Mouse (Mus musculus) CH12.LX (cell line): ENCODE measurements around the gene Aff3.

Source experiments
- BHLHE40 ChIP-seq: IDR thresholded peaks from 2 replicates; pipeline ENCODE4 v1.6.1; 2011; ENCODE audit warnings: mild to moderate bottlenecking, low read depth, low read length, improper control_type of control experiment
- CTCF ChIP-seq, 2 experiments: IDR thresholded peaks in 1 of 2; conservative IDR thresholded peaks in 1 of 2; 2 replicates each; pipeline ENCODE4 v1.5.1; 2011 to 2012; ENCODE audit warnings: low read depth in 2 of 2, low read length in 2 of 2, improper control_type of control experiment in 1 of 2, inconsistent platforms in 1 of 2, mild to moderate bottlenecking in 1 of 2, moderate library complexity in 1 of 2
- ELF1 ChIP-seq: IDR thresholded peaks from 2 replicates; pipeline ENCODE4 v1.6.1; 2014; ENCODE audit warnings: low read depth, mild to moderate bottlenecking, inconsistent platforms, low read length, improper control_type of control experiment
- EP300 ChIP-seq: IDR thresholded peaks from 2 replicates; pipeline ENCODE4 v1.6.1; 2011; ENCODE audit warnings: low read length, improper control_type of control experiment
- KAT2A ChIP-seq: IDR thresholded peaks from 2 replicates; pipeline ENCODE4 v1.6.1; 2012; ENCODE audit warnings: low read length, improper control_type of control experiment, inconsistent platforms; ENCODE audit not compliant: insufficient replicate concordance
- MAFK ChIP-seq: IDR thresholded peaks from 2 replicates; pipeline ENCODE4 v1.6.1; 2011; ENCODE audit warnings: low read length, improper control_type of control experiment; ENCODE audit not compliant: insufficient replicate concordance
- MAX ChIP-seq: IDR thresholded peaks from 2 replicates; pipeline ENCODE4 v1.6.1; 2011; ENCODE audit warnings: low read length, improper control_type of control experiment
- MXI1 ChIP-seq: IDR thresholded peaks from 2 replicates; pipeline ENCODE4 v1.6.1; 2011; ENCODE audit warnings: mild to moderate bottlenecking, low read depth, low read length, improper control_type of control experiment
- PAX5 ChIP-seq: IDR thresholded peaks from 2 replicates; pipeline ENCODE4 v1.6.1; 2012; ENCODE audit warnings: low read length, inconsistent platforms, mixed read lengths
- POLR2A ChIP-seq: IDR thresholded peaks from 2 replicates; pipeline ENCODE4 v1.6.1; 2011; ENCODE audit warnings: low read depth, mild to moderate bottlenecking, improper control_type of control experiment, low read length
- SIN3A ChIP-seq: IDR thresholded peaks from 2 replicates; pipeline ENCODE4 v1.6.1; 2012; ENCODE audit warnings: low read length, improper control_type of control experiment, inconsistent platforms
- SMC3 ChIP-seq: IDR thresholded peaks from 2 replicates; pipeline ENCODE4 v1.6.1; 2011; ENCODE audit warnings: low read depth, low read length, improper control_type of control experiment
- ZNF384 ChIP-seq: IDR thresholded peaks from 2 replicates; pipeline ENCODE4 v1.6.1; 2012; ENCODE audit warnings: low read depth, low read length, improper control_type of control experiment, inconsistent platforms

DNA sequence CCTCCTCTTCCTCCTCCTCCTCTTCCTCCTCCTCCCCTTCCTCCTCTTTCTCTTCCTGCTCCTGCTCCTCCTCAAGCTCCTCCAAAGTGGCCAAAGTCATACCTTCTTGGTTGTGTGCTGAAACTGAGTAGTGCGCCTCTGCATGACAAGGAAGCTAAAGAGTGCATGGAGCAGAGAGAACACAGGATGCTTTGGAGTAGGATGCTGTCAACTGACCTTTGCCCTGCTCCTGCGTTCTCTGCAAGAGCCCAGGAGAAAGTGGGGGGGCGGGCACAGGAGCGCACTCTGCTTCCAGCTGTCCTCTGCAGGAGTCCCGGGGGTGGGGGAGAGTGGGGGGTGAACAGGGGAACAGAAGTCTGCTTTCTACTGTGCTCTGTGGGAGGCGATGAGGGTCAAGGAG lies 167.2 kb downstream of the Aff3 start:
- no peak for TF ChIP-seq MXI1
- no peak for TF ChIP-seq SIN3A
- no peak for TF ChIP-seq MAX
- TF ChIP-seq PAX5 = no peak
- TF ChIP-seq SMC3 = no peak
- TF ChIP-seq CTCF (conservative IDR thresholded peaks at IDR 0.05 in 1 of 2, IDR thresholded peaks at IDR 0.05 in 1 of 2; ENCODE audit: low read depth in 2 of 2, low read length in 2 of 2) = no peak
- TF ChIP-seq EP300 = no peak
- TF ChIP-seq ELF1 = no peak
- TF ChIP-seq POLR2A = no peak
- no peak for TF ChIP-seq KAT2A
- no peak for TF ChIP-seq MAFK
- TF ChIP-seq ZNF384 = no peak
- no peak for TF ChIP-seq BHLHE40
